Mouse (Mus musculus): ENCODE results near the gene Tmem102. TPM values are rescaled to one million over a fixed set of nuclear protein-coding genes. Genes with fewer than 3 reads are reported as not detected.

Tmem102 gene
- 4.4 and 4.8 TPM in 2 replicates for polyA plus RNA-seq (2015; fragmentation: Nextera tagmentation; extraction: Ambion mirVana)

GRCm38 (mm10) chr11:69804972-69805909 is at the start of gene Tmem102:
Gene Tmem102, minus strand, starts transcription at chr11:69805624.
- Histone ChIP-seq H3K27me3 (ENCODE audit: insufficient read depth, low read length) (peaks cover 61% of the 10 kb centered on the region), H3K9ac (replicated peaks) (peak within 1 kb of the TSS; percentile 8; the same call in 1 of the 2 replicates), H3K4me3 (ENCODE audit: low read depth, low read length) (peak within 1 kb of the TSS; percentile 20; the same call in 1 of the 2 replicates), H3K4me2 (ENCODE audit: low read depth, low read length) (peak within 1 kb of the TSS; percentile 87), H3K27ac (ENCODE audit: low read depth) (no peak within 1 kb of the TSS), H3K9me3 (ENCODE audit: low read length) (no peaks in the 10 kb centered on the region), H3K4me1 (ENCODE audit: insufficient read depth) (peaks cover 40% of the 10 kb centered on the region), H3K36me3 (replicated peaks; ENCODE audit: insufficient read depth, low read length) (no peaks in the 10 kb centered on the region)
- 26% methylated on average over 29 of the region's 29 CpGs for WGBS (ENCODE audit: insufficient replicate concordance)
- DNase-seq = peak; percentile 51
- ATAC-seq = peak; percentile 40
- 0 out of 2 replicates have a peak, but pooled peaks have one; percentile 8 for TF ChIP-seq CTCF (IDR thresholded peaks at IDR 0.05; ENCODE audit: low read depth)
- TF ChIP-seq EP300 (IDR thresholded peaks at IDR 0.05; ENCODE audit: low read depth) = no peak

DNA sequence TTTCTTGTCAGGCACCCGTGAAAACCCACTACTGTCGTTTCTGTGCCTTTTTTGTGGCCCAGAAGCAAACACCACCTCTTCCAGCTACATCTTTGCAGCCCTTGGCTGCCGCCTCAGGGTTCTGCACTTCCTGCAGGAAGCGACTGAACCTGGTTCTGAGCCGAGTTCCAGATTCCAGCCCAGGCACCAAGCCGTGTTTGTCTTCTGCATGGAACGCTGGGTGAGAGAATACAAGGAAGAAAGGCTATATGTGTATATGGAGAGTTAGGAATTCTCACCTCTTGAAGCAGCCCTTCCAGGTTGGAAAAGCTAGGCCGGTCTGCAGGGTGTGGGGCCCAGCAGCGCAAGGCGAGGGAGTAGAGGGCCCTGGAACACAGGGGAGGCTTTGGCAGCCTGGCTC is 49.3 kb upstream of the Tmem102 start:
- Histone ChIP-seq H3K4me2 (ENCODE audit: low read depth, low read length) (peak overlapping the region; percentile 45), H3K9me3 (ENCODE audit: low read length) (no peaks in the 10 kb centered on the region), H3K9ac (replicated peaks) (no peak overlapping the region), H3K27me3 (ENCODE audit: insufficient read depth, low read length) (peaks cover 5% of the 10 kb centered on the region; the same call in 1 of the 2 replicates), H3K4me3 (ENCODE audit: low read depth, low read length) (no peak overlapping the region), H3K4me1 (ENCODE audit: insufficient read depth) (peaks cover 56% of the 10 kb centered on the region), H3K36me3 (replicated peaks; ENCODE audit: insufficient read depth, low read length) (peaks cover 25% of the 10 kb centered on the region), H3K27ac (ENCODE audit: low read depth) (peak overlapping the region; percentile 84)
- 62% methylated on average over 10 of the region's 10 CpGs for WGBS (ENCODE audit: insufficient replicate concordance)
- TF ChIP-seq CTCF (IDR thresholded peaks at IDR 0.05; ENCODE audit: low read depth) (no peak), EP300 (IDR thresholded peaks at IDR 0.05; ENCODE audit: low read depth) (no peak)
- ATAC-seq (no peak), DNase-seq (peak; percentile 17)

GRCm38 (mm10) chr11:69853994-69854393 is 48.6 kb upstream of the Tmem102 start:
- Histone ChIP-seq H3K4me2 (ENCODE audit: low read depth, low read length) (peak overlapping the region; percentile 53), H3K4me3 (ENCODE audit: low read depth, low read length) (peak overlapping the region; percentile 1), H3K9ac (replicated peaks) (peak overlapping the region; percentile 54), H3K9me3 (ENCODE audit: low read length) (no peaks in the 10 kb centered on the region), H3K4me1 (ENCODE audit: insufficient read depth) (peaks cover 59% of the 10 kb centered on the region), H3K27ac (ENCODE audit: low read depth) (peak overlapping the region; percentile 84), H3K27me3 (ENCODE audit: insufficient read depth, low read length) (peaks cover 5% of the 10 kb centered on the region; the same call in 1 of the 2 replicates), H3K36me3 (replicated peaks; ENCODE audit: insufficient read depth, low read length) (peaks cover 32% of the 10 kb centered on the region)
- 28% methylated on average over 7 of the region's 7 CpGs for WGBS (ENCODE audit: insufficient replicate concordance)
- DNase-seq (peak; percentile 86), ATAC-seq (peak; percentile 92)
- TF ChIP-seq EP300 (IDR thresholded peaks at IDR 0.05; ENCODE audit: low read depth) = peak; percentile 98
- TF ChIP-seq CTCF (IDR thresholded peaks at IDR 0.05; ENCODE audit: low read depth) = no peak

- DNase-seq (peak; percentile 25), ATAC-seq (no peak)
- H3K4me1 ChIP-seq (ENCODE audit: insufficient read depth) = peaks cover 76% of the 10 kb centered on the region
- H3K9me3 ChIP-seq (ENCODE audit: low read length) = no peaks in the 10 kb centered on the region
- H3K27ac ChIP-seq (ENCODE audit: low read depth) = peak overlapping the region; percentile 76
- WGBS (ENCODE audit: insufficient replicate concordance) = 40% methylated on average over 8 of the region's 8 CpGs
- H3K4me3 ChIP-seq (ENCODE audit: low read depth, low read length) = no peak overlapping the region
- H3K27me3 ChIP-seq (ENCODE audit: insufficient read depth, low read length) = no peaks in the 10 kb centered on the region
- H3K36me3 ChIP-seq (replicated peaks; ENCODE audit: insufficient read depth, low read length) = peaks cover 37% of the 10 kb centered on the region
- peak overlapping the region; percentile 29; the same call in 1 of the 2 replicates for H3K4me2 ChIP-seq (ENCODE audit: low read depth, low read length)
- TF ChIP-seq EP300 (IDR thresholded peaks at IDR 0.05; ENCODE audit: low read depth) (no peak), CTCF (IDR thresholded peaks at IDR 0.05; ENCODE audit: low read depth) (no peak)
- no peak overlapping the region for H3K9ac ChIP-seq (replicated peaks)
Measured at GRCm38 (mm10) chr11:69850754-69851153, 45.3 kb upstream of the Tmem102 start.

DNA sequence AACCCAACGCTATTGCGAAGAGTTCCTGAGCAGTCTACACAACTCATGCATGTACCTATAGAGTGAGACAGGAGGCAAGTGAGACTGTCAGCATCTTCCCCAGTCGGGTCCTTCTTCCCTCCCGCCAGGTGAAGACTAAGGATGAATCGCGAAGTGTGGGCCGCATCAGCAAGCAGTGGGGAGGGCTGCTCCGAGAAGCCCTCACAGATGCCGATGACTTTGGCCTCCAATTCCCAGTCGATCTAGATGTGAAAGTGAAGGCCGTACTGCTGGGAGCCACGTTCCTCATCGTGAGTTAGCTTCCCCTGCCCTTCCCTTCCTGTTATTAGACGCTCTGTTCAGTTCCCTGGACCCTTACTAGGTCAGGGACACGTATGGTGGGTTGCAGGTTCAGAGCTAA is 44.5 kb upstream of the Tmem102 start:
- Histone ChIP-seq H3K36me3 (replicated peaks; ENCODE audit: insufficient read depth, low read length) (peaks cover 37% of the 10 kb centered on the region), H3K9me3 (ENCODE audit: low read length) (no peaks in the 10 kb centered on the region), H3K27ac (ENCODE audit: low read depth) (peak overlapping the region; percentile 76), H3K4me2 (ENCODE audit: low read depth, low read length) (0 out of 2 replicates have a peak overlapping the region, but pooled peaks have one; percentile 7), H3K4me3 (ENCODE audit: low read depth, low read length) (no peak overlapping the region), H3K27me3 (ENCODE audit: insufficient read depth, low read length) (no peaks in the 10 kb centered on the region), H3K9ac (replicated peaks) (no peak overlapping the region), H3K4me1 (ENCODE audit: insufficient read depth) (peaks cover 75% of the 10 kb centered on the region)
- DNase-seq (no peak), ATAC-seq (no peak)
- TF ChIP-seq EP300 (IDR thresholded peaks at IDR 0.05; ENCODE audit: low read depth) (no peak), CTCF (IDR thresholded peaks at IDR 0.05; ENCODE audit: low read depth) (no peak)
- 79% methylated on average over 15 of the region's 15 CpGs for WGBS (ENCODE audit: insufficient replicate concordance)

GRCm38 (mm10) chr11:69849128-69849527 is 43.7 kb upstream of the Tmem102 start:
- no peak overlapping the region for H3K9ac ChIP-seq (replicated peaks)
- DNase-seq = no peak
- 60% methylated on average over 9 of the region's 9 CpGs for WGBS (ENCODE audit: insufficient replicate concordance)
- H3K4me1 ChIP-seq (ENCODE audit: insufficient read depth) = peaks cover 69% of the 10 kb centered on the region
- peak overlapping the region; percentile 19; the same call in 1 of the 2 replicates for H3K4me2 ChIP-seq (ENCODE audit: low read depth, low read length)
- no peak overlapping the region for H3K4me3 ChIP-seq (ENCODE audit: low read depth, low read length)
- peak overlapping the region; percentile 76 for H3K27ac ChIP-seq (ENCODE audit: low read depth)
- H3K9me3 ChIP-seq (ENCODE audit: low read length) = no peaks in the 10 kb centered on the region
- H3K36me3 ChIP-seq (replicated peaks; ENCODE audit: insufficient read depth, low read length) = peaks cover 37% of the 10 kb centered on the region
- no peaks in the 10 kb centered on the region for H3K27me3 ChIP-seq (ENCODE audit: insufficient read depth, low read length)
- ATAC-seq = no peak
- no peak for TF ChIP-seq EP300 (IDR thresholded peaks at IDR 0.05; ENCODE audit: low read depth)
- no peak for TF ChIP-seq CTCF (IDR thresholded peaks at IDR 0.05; ENCODE audit: low read depth)
